Mouse (Mus musculus) myocyte (in vitro differentiated cells): ENCODE measurements around the gene Ralgapa2.

Source experiments
- CEBPB ChIP-seq: IDR thresholded peaks from 2 replicates; pipeline ENCODE4 v1.6.1; 2011; ENCODE audit warnings: mild to moderate bottlenecking, moderate library complexity; ENCODE audit not compliant: poor library complexity, insufficient read depth, severe bottlenecking
- E2F4 ChIP-seq: IDR thresholded peaks from one replicate; pipeline ENCODE4 v1.6.1; 2011; ENCODE audit warnings: mild to moderate bottlenecking, control low read depth, moderate library complexity; ENCODE audit not compliant: insufficient read depth
- MAX ChIP-seq: IDR thresholded peaks from one replicate; pipeline ENCODE4 v1.6.1; 2011; ENCODE audit warnings: low read depth, mild to moderate bottlenecking, control low read depth
- MYOD1 ChIP-seq, 3 experiments: IDR thresholded peaks; one replicate each; pipeline ENCODE4 v1.6.1; 2011; ENCODE audit warnings: control low read depth in 2 of 3, low read depth in 2 of 3, mild to moderate bottlenecking in 2 of 3, moderate library complexity in 1 of 3; ENCODE audit not compliant: insufficient read length in 2 of 3, control insufficient read depth in 1 of 3
- MYOG ChIP-seq, 3 experiments: IDR thresholded peaks; one replicate each; pipeline ENCODE4 v1.6.1; 2011; ENCODE audit warnings: control low read depth in 2 of 3, low read depth in 2 of 3, mild to moderate bottlenecking in 2 of 3; ENCODE audit not compliant: insufficient read length in 2 of 3, control insufficient read depth in 1 of 3, insufficient read depth in 1 of 3
- POLR2A ChIP-seq: IDR thresholded peaks from one replicate; pipeline ENCODE4 v1.6.1; 2011; ENCODE audit warnings: low read depth, mild to moderate bottlenecking, control low read depth, moderate library complexity; ENCODE audit not compliant: insufficient read length
- POLR2AphosphoS2 ChIP-seq: IDR thresholded peaks from one replicate; pipeline ENCODE4 v1.6.1; 2011; ENCODE audit warnings: low read depth, control low read depth; ENCODE audit not compliant: insufficient read length
- SRF ChIP-seq: IDR thresholded peaks from one replicate; pipeline ENCODE4 v1.6.1; 2011; ENCODE audit warnings: low read depth; ENCODE audit not compliant: control insufficient read depth, insufficient read length
- TCF12 ChIP-seq: IDR thresholded peaks from one replicate; pipeline ENCODE4 v1.6.1; 2011; ENCODE audit warnings: mild to moderate bottlenecking, control low read depth; ENCODE audit not compliant: poor library complexity, insufficient read depth, severe bottlenecking
- TCF3 ChIP-seq: IDR thresholded peaks from one replicate; pipeline ENCODE4 v1.6.1; 2011; ENCODE audit warnings: low read depth, control low read depth; ENCODE audit not compliant: insufficient read length
- USF1 ChIP-seq: IDR thresholded peaks from one replicate; pipeline ENCODE4 v1.6.1; 2011; ENCODE audit warnings: low read depth, mild to moderate bottlenecking, control low read depth, moderate library complexity

DNA sequence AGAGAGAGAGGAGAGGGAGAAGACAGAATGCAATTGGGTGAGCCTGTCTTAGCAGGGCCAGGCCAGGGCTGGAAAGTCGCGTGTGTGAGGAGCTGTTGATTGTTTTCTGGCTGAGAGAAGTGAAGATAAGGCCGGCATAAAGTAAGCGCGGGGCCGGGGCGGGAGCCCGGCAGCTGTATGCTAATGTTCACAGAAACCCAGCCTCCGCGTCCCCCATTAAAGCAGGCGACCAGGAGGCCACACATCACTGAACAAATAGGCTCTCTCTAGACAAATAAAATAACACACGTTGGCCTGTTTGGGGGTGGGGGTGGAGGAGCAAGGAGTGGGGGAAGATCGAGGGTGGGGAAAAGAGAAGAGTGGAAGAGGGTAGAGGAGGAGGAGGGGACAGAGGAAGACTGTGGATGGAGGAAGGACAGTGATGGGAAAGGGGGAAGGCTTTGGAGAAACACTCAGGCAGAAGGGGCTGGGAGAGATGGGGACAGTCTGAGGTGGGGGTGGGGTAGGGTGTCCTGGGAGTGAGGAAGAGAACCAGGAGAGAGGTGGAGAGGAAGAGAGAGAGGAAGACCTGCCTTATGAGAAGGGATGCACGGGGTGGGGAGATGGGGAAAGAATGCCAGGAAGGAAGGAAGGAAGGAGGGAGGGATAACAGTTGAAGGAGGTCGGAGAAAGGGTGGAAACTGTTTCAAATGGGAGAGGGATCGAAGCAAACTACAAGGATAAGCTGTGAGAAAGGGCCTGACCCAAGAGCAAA lies 294.7 kb downstream of the Ralgapa2 start:
- no peak for TF ChIP-seq USF1
- TF ChIP-seq MYOD1 (IDR thresholded peaks at IDR 0.05; ENCODE audit: control insufficient read depth in 1 of 3, insufficient read length in 2 of 3, low read depth in 2 of 3): no peak
- TF ChIP-seq POLR2A: no peak
- TF ChIP-seq TCF3: no peak
- no peak for TF ChIP-seq MYOG (IDR thresholded peaks at IDR 0.05; ENCODE audit: control insufficient read depth in 1 of 3, insufficient read depth in 1 of 3, insufficient read length in 2 of 3, low read depth in 2 of 3)
- TF ChIP-seq POLR2AphosphoS2: no peak
- no peak for TF ChIP-seq MAX
- TF ChIP-seq CEBPB: no peak
- no peak for TF ChIP-seq E2F4
- no peak for TF ChIP-seq TCF12
- TF ChIP-seq SRF: no peak
